Mouse (Mus musculus) spleen, postnatal 4 days (tissue): Measurements from ENCODE around the gene Lsm14b.
A peak's percentile ranks its signal among the peaks of the same experiment; 100 is the strongest.

Experiments
- DNase-seq, 2 experiments: peaks; one replicate each; pipeline ENCODE4 v3.0.0; 2022; ENCODE audit warnings: low spot score in 2 of 2

The Lsm14b gene

DNA sequence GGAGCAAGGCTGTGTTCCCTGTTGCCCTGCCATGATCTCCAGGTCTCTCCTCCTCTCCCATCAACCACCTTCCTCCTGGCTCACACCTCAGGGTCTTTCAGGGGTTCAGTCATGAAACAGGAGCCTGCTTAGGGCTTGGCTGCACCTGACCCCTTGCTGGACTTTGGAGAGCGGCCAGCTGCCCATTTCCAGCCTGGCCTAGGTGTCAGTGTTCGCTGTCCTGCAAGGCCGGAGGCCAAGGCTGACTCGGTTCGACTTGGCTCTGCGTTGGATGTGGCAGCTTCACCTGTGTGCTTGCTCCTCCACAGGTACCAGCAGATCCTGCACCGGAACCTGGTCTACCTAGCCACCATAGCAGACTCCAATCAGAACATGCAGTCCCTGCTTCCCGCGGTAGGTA is 28.2 kb downstream of the Lsm14b start:
- DNase-seq, result no peak

DNA sequence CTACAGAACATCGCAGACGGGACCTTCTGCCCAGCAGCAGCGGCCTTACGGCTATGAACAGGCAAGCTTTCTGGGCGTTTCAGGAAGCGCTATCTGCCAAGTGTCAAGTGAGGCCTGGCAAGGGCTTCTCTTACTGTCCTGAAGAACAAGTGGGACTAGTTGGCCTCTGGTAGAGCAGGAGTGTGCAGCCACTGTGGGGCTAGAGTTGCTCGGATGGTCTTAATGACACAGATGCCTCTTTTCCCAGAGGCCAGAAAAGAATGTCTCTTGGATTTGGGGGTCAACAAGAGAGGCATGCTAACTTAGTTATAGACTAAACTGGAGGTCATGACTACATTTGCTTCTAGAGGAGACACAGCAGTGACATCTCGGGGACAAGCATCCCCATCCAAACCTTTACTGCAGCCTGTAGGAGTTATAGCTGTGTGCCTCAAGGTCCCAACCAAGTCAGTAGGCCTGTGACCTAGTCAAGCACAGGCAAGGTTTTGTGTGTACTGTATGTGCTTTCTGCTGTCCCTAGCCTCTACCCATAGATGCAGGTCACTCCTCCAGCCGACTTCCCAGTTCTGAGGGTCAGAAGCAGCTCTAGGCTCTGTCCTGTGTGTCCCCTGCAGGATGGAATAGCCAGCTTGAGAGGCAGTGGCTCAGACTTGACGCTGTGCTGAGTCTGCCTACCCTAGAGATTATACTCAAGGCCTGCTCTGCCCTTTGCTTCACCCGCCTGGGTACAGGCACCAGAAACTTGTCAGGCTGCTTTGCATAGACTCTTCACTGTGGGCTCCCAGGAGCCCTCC is 38.7 kb downstream of the Lsm14b start:
- no peak for DNase-seq

DNA sequence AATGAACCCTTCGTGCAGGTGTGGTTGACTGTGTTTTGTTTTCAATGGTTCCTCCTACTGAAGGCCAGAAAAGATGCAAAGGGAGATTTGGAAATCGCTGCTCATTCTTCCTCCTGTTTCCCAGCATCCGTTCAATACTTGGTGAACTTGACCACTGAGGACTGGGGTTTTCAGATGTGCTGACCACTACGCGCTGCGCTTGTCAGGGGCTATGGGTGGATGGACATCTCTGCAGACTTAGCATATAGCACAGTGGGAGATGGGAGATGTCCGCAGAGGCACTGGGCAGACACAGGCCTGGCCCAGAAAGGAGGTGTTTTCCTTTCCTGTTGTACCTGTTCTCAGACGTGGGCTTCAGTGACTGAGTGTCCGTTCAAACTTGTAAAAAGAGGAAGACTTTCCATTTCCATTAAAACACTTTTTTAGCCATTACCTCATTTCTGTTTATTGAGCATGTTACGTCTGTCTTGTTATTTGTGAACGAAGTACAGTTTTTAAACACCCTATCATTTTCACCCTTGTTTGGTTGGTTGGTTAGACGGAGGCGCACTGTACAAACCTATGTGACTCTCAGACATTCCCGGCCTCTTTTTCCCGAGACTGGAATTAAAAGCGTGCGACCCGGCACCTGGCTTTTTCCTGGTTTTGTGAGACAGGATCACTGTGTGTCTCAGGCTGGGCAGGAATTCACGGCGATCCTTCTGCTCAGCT is 45.1 kb downstream of the Lsm14b start:
- DNase-seq, result no peak

GRCm38 (mm10) chr2:180070481-180071453 is 46.0 kb downstream of the Lsm14b start, which contains the start of gene Mtg2:
TSS of gene Mtg2 (plus strand) at chr2:180070588.
- DNase-seq, result peak; percentile 91 to 97

- no peak for DNase-seq
These were observed 46.9 kb downstream of the Lsm14b start for GRCm38 (mm10) chr2:180071671-180072070.

DNA sequence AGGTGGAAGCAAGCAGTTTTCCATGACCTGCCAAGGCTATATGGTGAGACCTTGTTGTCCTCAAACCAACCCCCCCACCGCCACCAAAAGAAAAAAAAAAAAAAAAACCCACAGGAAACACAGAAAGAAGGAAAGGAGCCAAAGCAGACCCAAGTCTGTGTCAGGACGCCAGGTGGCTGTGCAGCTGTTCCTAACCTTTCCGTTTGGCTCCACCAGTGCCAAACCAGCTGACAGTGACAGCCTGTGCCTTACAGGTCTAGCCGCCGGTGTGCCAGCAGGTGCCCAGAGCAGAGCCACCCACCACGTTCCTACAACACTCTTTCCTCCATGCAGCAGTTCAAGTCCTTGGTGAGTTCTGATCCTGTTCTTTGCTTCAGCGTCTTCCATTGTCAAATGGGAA is 48.1 kb downstream of the Lsm14b start:
- no peak for DNase-seq

- DNase-seq, result no peak
These were observed 52.8 kb downstream of the Lsm14b start for GRCm38 (mm10) chr2:180077622-180078021.

- no peak for DNase-seq
These were observed 55.9 kb downstream of the Lsm14b start for GRCm38 (mm10) chr2:180080680-180081079.

- DNase-seq, result no peak
These were observed 58.3 kb downstream of the Lsm14b start for GRCm38 (mm10) chr2:180083063-180083462.

DNA sequence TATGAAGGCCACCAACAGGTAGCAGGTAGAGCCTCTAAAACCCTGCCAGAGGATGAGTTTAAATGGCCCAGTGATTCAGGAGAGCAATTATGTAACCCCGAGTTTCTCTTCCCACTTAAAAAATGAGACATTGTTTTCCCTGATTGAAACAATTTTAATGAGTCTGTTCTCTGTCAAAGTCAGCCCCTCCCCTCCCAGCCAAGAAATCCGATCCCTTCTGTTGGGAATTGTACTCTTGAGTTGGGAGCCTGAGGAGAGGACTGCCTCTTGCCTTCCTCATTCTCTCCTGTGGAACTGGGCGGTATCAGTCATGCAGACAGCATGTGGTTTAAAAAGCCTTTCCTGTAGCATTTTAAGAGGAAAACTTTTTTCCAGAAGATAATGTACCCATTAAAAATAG is 59.8 kb downstream of the Lsm14b start:
- no peak for DNase-seq
